Mouse (Mus musculus) E14TG2a.4 (cell line): Measurements from ENCODE around the gene Clgn.

Source experiments
- CTCF ChIP-seq: conservative IDR thresholded peaks from 2 replicates; pipeline ENCODE4 v1.5.1; 2014; ENCODE audit warnings: low read length
- NANOG ChIP-seq: IDR thresholded peaks from 2 replicates; pipeline ENCODE4 v1.6.1; 2014; ENCODE audit warnings: borderline replicate concordance, low read length, mixed read lengths
- POU5F1 ChIP-seq: IDR thresholded peaks from 2 replicates; pipeline ENCODE4 v1.6.1; 2014; ENCODE audit warnings: low read length, borderline replicate concordance

DNA sequence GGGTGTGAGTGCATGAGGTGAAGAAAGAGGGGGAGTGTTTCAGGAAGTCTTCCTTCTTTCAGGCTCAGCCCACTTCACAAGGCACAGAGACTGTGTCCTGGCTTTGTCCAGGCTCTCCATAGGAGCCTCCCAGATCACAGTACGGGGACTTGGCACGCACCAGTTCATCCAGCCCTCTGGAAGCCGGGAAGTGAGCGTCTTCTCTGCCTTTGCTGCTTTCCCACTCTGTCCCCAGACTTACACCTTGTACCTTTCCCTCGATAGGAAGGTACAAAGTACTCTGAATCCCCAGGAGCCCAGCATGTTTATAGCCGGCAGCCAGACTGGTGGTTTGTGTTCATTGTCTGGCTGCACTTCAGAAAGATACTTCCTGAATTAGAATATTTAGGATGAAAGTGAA, 67.5 kb downstream of the Clgn start:
- TF ChIP-seq CTCF (no peak), NANOG (no peak), POU5F1 (no peak)
